Mouse (Mus musculus) cerebral cortex, adult 2 months (tissue): ENCODE data around the gene Kif14.

Experiments
- WGBS: fragments of 180-500 bp; shearing (Covaris S2); methylation state at CpG from one replicate; pipeline ENCODE4 v1.1.7; 2018; 5-methylcytosine and 5-hydroxymethylcytosine counted together

Kif14 gene

DNA sequence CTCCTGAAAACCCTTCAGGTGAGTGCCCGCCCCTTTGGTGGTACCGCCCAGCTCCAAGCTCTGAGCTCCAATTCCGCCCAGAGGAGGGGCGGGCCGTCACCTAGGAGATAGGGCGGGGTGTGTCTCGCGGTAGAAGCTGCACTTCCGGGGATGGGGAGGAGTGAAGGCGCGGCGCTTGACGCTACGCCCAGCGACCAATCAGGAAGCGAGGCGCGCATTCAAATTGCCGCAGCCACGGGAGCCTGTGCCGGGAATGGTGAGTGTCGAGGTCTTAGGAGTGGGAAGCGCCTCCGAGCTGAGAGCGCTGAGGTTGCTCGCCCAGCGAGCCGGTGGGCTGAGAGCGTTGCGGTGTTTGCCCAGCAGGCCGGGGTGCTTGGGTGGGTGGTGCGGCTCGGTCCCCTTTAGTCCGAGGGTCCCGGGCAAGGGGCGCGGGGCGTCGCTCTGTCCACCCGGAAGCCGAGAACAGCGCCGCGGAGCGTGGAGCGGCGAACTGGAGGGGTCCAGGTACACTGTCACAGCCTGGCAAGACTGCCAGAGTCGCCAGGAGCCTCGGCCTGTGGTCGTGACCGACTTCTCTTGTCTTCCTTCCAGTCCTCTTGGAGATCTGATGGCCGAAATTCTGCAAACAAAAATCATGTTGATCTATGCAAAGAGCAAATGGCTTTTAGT is at the start of gene Kif14:
Gene Kif14 (plus strand): TSS at position 201 of the 669 bp plus-strand sequence.
- 1% methylated on average over 52 of the region's 52 CpGs for WGBS

DNA sequence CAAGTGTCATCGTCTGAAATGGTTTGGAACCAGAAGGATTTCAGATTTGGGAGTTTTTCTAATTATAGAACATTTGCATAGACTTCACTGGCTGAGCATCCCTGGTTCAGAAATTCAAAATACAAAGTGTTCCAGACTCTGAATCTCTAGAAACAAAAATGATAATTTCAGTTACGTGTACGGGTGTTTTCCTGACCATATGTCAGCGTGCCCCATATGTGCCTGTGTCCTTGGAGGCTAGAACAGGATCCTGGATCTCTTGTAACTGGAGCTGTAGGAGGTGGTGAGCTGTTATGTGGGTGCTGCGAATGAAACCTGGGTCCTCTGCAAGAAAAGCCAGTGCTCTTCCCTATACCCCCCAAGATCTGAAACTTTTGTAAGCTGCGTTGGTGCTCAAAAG is 47.8 kb upstream of the Kif14 start:
- 59% methylated on average over 6 of the region's 6 CpGs for WGBS

DNA sequence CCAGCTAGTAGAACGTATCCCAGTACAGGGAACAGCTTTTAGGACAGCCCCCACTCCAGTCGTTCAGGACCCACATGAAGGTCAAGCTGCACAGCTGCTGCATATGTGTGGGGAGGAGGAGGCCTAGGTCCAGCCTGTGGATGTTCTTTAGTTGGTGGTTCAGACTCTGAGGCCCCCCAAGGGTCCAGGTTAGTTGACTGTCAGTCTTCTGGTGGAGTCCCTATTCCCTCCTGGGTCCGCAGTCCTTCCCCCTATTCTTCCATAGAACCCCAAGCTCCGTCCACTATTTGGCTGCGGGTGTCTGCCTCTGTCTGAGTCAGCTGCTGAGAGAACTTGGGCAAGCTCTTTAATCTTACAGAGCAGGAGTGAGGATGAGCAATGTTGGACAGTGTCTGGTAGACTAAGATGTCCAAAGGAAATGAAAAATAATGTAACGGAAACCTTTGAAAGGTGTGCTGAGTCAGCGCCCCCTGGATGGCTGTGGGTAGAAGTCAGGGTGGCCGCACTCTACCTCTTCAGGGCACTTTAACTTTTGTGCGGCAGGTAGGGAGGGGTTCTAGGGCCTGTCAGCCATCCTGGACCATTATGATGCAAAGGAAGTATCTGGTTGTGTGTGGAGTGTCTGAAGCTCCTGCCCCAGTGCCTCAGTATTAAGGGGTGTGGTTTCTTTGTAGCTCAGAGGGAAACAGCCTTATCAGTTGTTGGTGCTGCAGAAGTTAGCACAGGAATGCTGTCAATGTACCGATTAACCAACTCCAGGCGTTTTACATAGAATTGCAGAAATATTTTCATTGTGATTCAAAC is 38.8 kb upstream of the Kif14 start:
- WGBS, result 93% methylated on average over 11 of the region's 11 CpGs

DNA sequence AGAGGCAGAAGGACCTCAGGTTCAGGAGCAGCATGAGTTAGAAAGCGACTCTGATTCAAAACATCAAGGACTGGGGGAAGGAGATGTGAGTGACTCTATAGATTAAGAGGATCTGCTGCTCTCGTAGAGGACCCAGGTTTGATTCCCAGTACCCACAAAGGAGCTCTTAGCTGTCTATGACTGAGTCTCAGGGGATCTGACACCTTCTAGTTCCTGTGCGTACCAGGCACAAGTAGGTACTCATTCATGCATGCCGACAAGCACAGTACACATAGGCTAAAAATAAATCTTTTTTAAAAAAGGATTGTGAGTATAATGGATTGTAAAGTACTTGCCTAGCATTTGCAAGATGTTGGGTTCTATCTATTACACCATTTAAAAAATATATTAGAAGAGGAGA is 37.2 kb upstream of the Kif14 start:
- 81% methylated on average over 4 of the region's 4 CpGs for WGBS

- WGBS, result 61% methylated on average over 7 of the region's 7 CpGs
Measured at GRCm38 (mm10) chr1:136430126-136430818, 35.9 kb upstream of the Kif14 start.

- 89% methylated on average over 7 of the region's 7 CpGs for WGBS
Measured at GRCm38 (mm10) chr1:136440741-136441140, 25.4 kb upstream of the Kif14 start.

DNA sequence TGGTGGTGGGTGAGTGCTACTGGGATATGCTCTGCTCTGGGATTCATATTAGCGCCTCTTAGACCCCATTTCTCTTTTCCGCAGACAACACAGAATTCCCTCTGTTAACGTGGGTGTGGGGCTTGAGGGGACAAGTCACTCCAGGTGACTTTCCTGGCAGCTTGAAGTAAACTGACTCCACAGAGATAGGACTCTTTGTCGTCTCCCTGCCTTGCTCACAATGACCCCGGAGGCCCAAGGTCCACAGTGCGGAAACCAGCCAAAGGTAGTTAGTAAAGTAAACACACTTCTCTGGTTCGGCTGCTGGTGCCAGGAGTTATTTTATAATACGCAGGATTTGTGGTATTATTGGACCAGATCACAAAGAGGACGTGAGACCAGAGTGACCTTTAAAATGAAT is 23.3 kb upstream of the Kif14 start:
- WGBS, result 72% methylated on average over 9 of the region's 9 CpGs

GRCm38 (mm10) chr1:136444555-136445255 is 21.4 kb upstream of the Kif14 start:
- WGBS, result 93% methylated on average over 12 of the region's 12 CpGs

DNA sequence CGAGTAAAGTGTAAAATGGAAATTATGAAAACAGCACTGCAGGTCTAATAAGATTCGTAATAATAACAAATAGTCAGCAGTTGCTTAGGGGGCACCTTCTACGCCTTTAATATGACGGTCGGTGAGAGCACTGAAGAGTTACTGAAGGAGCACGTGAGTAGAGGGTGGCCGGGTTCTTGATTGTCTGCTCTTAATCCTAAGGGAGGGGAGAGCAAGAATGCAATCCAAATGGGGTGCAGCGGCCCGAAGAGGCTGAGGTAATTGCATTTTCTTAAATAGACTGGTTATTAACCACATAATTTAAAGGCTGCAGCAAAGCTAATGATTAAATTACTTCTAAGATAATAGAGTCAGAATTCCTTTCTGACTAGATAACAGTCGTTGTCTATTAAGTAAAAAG is 19.2 kb upstream of the Kif14 start:
- 77% methylated on average over 10 of the region's 10 CpGs for WGBS

GRCm38 (mm10) chr1:136447338-136447737 is 18.8 kb upstream of the Kif14 start:
- 69% methylated on average over 4 of the region's 4 CpGs for WGBS

DNA sequence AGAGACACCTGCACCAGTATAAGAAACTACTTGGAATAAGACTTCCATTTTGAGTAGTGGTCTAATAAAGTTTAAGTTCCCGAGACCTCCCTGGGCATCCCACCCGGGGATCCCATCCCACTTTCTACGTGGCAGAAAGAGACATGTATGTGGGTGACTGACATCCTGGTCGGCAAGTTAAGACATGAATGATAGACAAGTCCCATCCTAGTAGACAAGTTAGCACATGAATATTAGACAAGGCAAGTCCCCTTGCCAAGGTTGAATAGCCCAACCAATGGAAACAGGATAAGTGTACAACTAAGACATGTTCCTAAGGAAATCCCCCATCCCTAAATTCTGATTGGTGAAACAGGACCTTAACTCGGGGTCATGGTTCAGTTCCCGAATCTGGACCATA is 16.6 kb upstream of the Kif14 start:
- WGBS, result 94% methylated on average over 6 of the region's 6 CpGs

GRCm38 (mm10) chr1:136450206-136450605 is 15.9 kb upstream of the Kif14 start:
- WGBS, result 85% methylated on average over 5 of the region's 5 CpGs

DNA sequence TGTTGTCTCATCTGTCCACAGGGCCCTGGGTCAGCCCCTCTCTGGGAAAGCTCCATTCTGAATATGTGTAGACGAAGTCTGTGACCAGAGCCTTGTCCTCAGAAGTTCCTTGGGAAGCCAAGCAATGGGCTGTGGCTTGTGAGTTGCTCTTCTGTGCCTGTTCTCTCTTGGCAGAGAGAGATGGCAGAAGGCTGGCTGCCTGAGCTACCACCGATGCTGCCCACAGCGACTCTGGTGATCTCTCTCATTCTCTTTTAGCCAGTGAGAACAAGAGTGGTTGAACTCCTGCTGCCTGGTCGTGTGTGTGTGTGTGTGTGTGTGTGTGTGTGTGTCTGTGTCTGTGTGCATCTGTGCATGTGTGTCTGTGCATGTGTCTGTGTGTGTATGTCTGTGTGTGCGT is 13.7 kb upstream of the Kif14 start:
- 62% methylated on average over 5 of the region's 5 CpGs for WGBS

- WGBS, result 69% methylated on average over 17 of the region's 17 CpGs
Measured at GRCm38 (mm10) chr1:136455756-136456585, 10.2 kb upstream of the Kif14 start.

DNA sequence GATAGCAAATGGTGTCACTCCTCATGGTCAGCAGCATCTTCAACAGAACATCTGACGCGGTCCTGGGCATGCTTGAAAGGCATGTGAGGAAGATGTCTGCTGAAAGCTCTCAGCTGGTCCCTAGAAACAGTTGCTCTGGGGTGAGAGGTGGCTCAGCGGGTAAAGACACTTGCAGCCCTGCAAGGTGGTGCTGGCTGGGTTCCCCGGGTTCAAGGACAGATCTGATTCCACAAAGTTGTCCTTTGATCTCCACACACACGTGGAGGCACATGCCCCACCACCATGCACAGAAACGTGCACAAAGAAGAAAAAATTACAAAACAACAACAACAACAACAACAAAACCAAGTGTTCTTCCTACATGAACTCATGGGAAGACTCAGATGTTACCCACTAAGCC is 9.4 kb upstream of the Kif14 start:
- 83% methylated on average over 6 of the region's 6 CpGs for WGBS

- 85% methylated on average over 4 of the region's 4 CpGs for WGBS
Measured at GRCm38 (mm10) chr1:136457403-136457802, 8.7 kb upstream of the Kif14 start.

DNA sequence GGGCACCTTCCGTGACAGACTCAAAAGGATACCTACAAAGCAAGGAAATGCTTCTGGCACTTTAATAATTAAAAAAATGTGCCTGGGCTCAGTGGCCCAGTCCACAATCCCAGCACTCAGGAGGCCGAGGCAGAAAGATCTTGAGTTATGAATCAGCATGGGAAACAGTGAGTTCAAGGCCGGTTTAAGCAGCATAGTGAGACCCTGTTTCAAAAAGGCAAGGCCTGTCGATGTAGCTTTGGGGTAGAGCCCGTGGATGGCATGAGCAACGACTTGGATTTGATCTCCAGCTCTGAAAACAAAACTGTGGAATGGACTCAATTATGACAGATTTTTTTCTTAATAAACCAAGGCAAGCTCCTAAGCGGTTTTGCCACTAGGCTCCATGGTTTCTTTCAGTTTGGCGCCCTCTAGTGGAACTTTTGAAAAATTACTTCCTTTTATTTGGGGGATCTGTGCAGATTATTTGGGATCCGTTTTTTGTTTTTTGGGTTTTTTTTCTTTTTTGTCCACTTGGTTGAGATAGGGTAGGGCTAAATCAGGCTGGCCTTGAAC is 7.4 kb upstream of the Kif14 start:
- WGBS, result 25% methylated on average over 9 of the region's 9 CpGs

DNA sequence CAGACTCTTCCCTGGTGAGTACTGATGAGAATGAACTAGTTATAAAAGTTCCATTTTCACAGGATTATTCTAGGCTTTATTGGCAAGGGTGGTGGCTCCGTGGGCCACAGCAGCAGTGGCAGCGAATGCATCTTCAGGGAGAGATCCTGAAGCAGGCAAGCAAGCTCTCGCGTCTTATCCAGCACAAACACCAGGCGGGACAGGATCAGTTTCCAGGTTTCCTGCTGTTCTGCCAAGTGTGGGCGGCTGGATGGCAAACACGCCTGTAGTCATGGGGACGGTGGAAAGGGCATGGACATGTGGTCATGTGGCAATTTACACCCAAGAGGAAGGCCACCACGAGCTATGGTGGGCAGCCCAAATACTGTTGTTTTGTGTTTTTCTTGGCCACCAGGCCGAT is 3.7 kb upstream of the Kif14 start:
- 25% methylated on average over 10 of the region's 10 CpGs for WGBS

- WGBS, result 95% methylated on average over 4 of the region's 4 CpGs
Measured at GRCm38 (mm10) chr1:136469408-136469807, 3.3 kb downstream of the Kif14 start.

GRCm38 (mm10) chr1:136470471-136470870 is 4.3 kb downstream of the Kif14 start:
- 41% methylated on average over 6 of the region's 6 CpGs for whole genome bisulfite sequencing

DNA sequence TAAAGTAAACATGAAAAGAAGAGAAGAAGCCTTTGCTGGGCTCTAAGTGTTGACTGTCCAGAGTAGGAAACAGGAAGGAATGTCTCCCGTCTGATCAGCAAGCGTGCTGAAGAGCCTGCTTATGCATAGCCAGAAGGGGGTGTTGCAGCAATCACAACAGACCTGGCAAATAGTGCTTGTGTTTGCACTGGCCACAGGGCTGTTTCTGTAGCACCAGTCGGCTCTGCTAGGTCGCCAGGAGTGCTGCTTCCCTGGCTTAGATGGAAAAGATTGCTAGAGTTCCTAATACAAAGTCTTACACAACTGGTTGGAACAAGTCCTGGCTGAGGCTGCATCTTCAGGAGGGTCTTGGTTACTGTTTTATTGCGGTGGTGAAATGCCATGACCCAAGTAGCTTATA is 25.5 kb downstream of the Kif14 start:
- 67% methylated on average over 5 of the region's 5 CpGs for WGBS
